Mouse (Mus musculus) left cerebral cortex, postnatal 25 days (tissue): ENCODE data around the gene Casq2. TPM values are rescaled to one million over a fixed set of nuclear protein-coding genes. Genes with fewer than 3 reads are reported as not detected.

Source experiments
- DNase-seq, 2 experiments: peaks; one replicate each; pipeline ENCODE4 v3.0.0; 2022; ENCODE audit warnings: low spot score in 2 of 2, mixed read lengths in 1 of 2
- intact Hi-C: fragments of 180-260 bp; cut with DNase I; formaldehyde crosslinking; loops from one replicate; pipeline ENCODE4 v1.15.1; 2025
- total RNA-seq, 2 experiments: library from RNA; stranded (reverse); gene quantifications; 2 replicates each; pipeline ENCODE4 v1.2.3; 2021

Gene Casq2
- total RNA-seq, 2 experiments from 2014 or later: 1.3 to 1.4 TPM

GRCm38 (mm10) chr3:102181191-102181590, 95.0 kb downstream of the Casq2 start:
- DNase-seq: no peak
- intact Hi-C loops: no loop called here

GRCm38 (mm10) chr3:102182601-102183000, 96.4 kb downstream of the Casq2 start:
- no peak for DNase-seq
- intact Hi-C loops: no loop called here

DNA sequence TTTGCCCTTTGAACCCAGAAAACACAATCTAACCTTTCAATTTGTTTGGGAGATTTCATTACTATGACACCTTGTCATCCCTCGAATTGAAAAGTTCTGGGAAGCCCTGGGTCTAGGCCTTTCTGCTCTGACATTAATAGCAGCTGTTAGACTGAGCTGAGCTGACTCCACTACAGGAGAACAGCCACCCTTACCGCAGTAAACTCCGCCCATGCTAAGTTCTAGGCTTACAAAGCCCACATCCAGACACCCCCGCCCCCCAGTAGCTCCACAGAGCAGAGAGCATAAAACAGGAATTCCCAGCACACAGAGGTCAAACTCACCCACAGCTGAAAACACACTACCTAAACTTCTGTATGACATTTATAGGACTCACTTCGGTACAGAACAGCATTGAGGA, 98.5 kb downstream of the Casq2 start:
- intact Hi-C loops: no loop called here

GRCm38 (mm10) chr3:102187401-102187800, 101.2 kb downstream of the Casq2 start:
- no peak for DNase-seq
- intact Hi-C loops: no loop called here

More for the DNA sequence above, 98.5 kb downstream of the Casq2 start:
- DNase-seq: no peak

- intact Hi-C loops: no loop called here
- DNase-seq: no peak
Observed at GRCm38 (mm10) chr3:102188972-102189371, 102.8 kb downstream of the Casq2 start.

DNA sequence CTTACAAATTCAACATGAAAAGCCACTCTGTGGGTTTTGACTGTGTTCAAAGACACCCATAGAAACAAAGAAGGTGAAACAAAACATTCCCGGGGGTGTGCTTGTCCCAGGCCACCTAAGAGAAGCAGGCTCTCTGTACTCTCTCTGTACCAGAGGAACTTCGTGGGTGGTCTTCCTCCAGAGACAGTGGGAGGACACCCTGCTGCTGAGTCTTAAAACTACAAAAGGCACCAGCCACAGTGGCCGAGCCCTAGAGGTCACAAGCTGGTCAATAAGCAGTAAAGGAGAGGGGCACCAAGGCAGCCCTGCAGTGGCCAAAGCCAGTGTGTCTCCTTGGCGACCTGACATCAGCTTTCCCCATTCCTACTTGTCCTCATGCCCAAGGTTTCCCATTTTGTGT, 103.8 kb downstream of the Casq2 start:
- intact Hi-C loops: no loop called here
- no peak for DNase-seq

- intact Hi-C loops: no loop called here
- no peak for DNase-seq
Observed at GRCm38 (mm10) chr3:102190642-102191041, 104.4 kb downstream of the Casq2 start.

GRCm38 (mm10) chr3:102191575-102191974, 105.4 kb downstream of the Casq2 start:
- intact Hi-C loops: no loop called here
- DNase-seq: no peak

- intact Hi-C loops: no loop called here
- DNase-seq: no peak
Observed at GRCm38 (mm10) chr3:102192621-102193020, 106.4 kb downstream of the Casq2 start.

- DNase-seq: no peak
- intact Hi-C loops: no loop called here
Observed at GRCm38 (mm10) chr3:102193488-102194290, 107.5 kb downstream of the Casq2 start.

GRCm38 (mm10) chr3:102194291-102195051, 108.3 kb downstream of the Casq2 start:
- no peak for DNase-seq
- intact Hi-C loops: no loop called here

DNA sequence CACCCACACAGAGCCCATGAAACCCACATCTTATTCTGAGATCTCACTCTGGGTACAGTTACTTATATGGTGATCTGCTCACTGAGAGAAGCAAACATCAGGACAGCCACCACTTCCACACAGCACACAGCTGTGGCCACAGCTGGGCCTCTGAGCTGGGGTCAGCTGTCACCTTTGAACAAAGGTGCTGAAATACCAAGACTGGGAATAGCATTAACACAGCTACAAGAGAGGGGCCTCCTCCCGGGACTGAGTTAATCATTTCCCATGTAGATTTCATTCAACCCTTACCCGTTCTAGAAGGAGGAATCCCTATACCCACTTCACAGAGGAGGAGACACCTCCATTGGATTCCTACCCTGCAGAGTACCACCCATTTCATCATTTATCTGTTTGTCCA, 109.5 kb downstream of the Casq2 start:
- no peak for DNase-seq
- intact Hi-C loops: no loop called here

Other genes starting within 250 kb of the Casq2 start
- gene Mab21l3, start 237.5 kb upstream of the Casq2 start, total RNA-seq: under 1 TPM; 0.44 to 0.50 TPM
- gene Slc22a15, start 162.0 kb upstream of the Casq2 start, total RNA-seq: 1 to 10 TPM; 7.3 to 9.2 TPM
- gene Nhlh2, start 76.3 kb upstream of the Casq2 start, total RNA-seq: under 1 TPM; 0.18 to 0.27 TPM
- gene Vangl1, start 118.3 kb downstream of the Casq2 start, total RNA-seq: 1 to 10 TPM; 4.2 to 5.7 TPM